Mouse (Mus musculus): ENCODE results near the gene Zfp618.

GRCm38 (mm10) chr4:63008206-63008605 lies 42.8 kb downstream of the Zfp618 start:
- no peak for TF ChIP-seq POLR2A (IDR thresholded peaks at IDR 0.05; ENCODE audit: insufficient read depth, low read depth, low read length)
- no peak for TF ChIP-seq CTCF (IDR thresholded peaks at IDR 0.05; ENCODE audit: insufficient read depth, low read depth, low read length)
